Mouse (Mus musculus): Measurements from ENCODE around the gene Trnau1ap. TPM values are rescaled to one million over a fixed set of nuclear protein-coding genes. Genes with fewer than 3 reads are reported as not detected.

Trnau1ap gene
- total and polyA plus RNA-seq, 3 experiments = 60.7 to 80.5 (median 71.5) TPM

- H3K36me3 ChIP-seq (replicated peaks in 1 of 2; ENCODE audit: control insufficient read depth in 1 of 2, insufficient read depth in 1 of 2, low read length in 1 of 2) = peaks cover 2 to 32% of the 10 kb centered on the region in 2 experiments
- H3K27me3 ChIP-seq (replicated peaks) = no peaks in the 10 kb centered on the region
- TF ChIP-seq ELF1 (IDR thresholded peaks at IDR 0.05; ENCODE audit: low read depth, low read length) (peak; percentile 47), HCFC1 (IDR thresholded peaks at IDR 0.05; ENCODE audit: low read depth, low read length) (peak; percentile 66), KAT2A (IDR thresholded peaks at IDR 0.05; ENCODE audit: insufficient replicate concordance, low read length) (0 out of 2 replicates have a peak, but pooled peaks have one; percentile 39), RCOR1 (conservative IDR thresholded peaks at IDR 0.05; ENCODE audit: low read depth, low read length) (no peak), NELFE (IDR thresholded peaks at IDR 0.05; ENCODE audit: low read depth, low read length) (peak; percentile 96), ETS1 (conservative IDR thresholded peaks at IDR 0.05; ENCODE audit: low read depth, low read length) (no peak), TBP (conservative IDR thresholded peaks at IDR 0.05; ENCODE audit: low read depth, low read length) (no peak), MXI1 (IDR thresholded peaks at IDR 0.05; ENCODE audit: low read depth, low read length) (no peak; the same call in none of the 2 replicates), ZMIZ1 (IDR thresholded peaks at IDR 0.05; ENCODE audit: low read depth, low read length) (peak; percentile 80), USF1 (IDR thresholded peaks at IDR 0.05; ENCODE audit: low read depth, low read length) (no peak), ZKSCAN1 (IDR thresholded peaks at IDR 0.05; ENCODE audit: borderline replicate concordance, low read depth, low read length) (no peak), SIN3A (IDR thresholded peaks at IDR 0.05; ENCODE audit: low read length) (peak; percentile 77), GABPA (IDR thresholded peaks at IDR 0.05; ENCODE audit: insufficient replicate concordance, low read depth, low read length) (no peak), CHD2 (IDR thresholded peaks at IDR 0.05; ENCODE audit: low read length) (peak; percentile 12; the same call in 1 of the 2 replicates), BHLHE40 (IDR thresholded peaks at IDR 0.05; ENCODE audit: low read depth, low read length) (peak; percentile 68), ZNF384 (IDR thresholded peaks at IDR 0.05; ENCODE audit: low read depth, low read length) (peak; percentile 46), E2F4 (IDR thresholded peaks at IDR 0.05; ENCODE audit: insufficient replicate concordance, low read depth, low read length) (0 out of 2 replicates have a peak, but pooled peaks have one; percentile 40), EP300 (IDR thresholded peaks at IDR 0.05; ENCODE audit: low read length) (0 out of 2 replicates have a peak, but pooled peaks have one; percentile 11), MAZ (IDR thresholded peaks at IDR 0.05; ENCODE audit: low read depth, low read length) (no peak), NRF1 (IDR thresholded peaks at IDR 0.05; ENCODE audit: low read depth, low read length) (peak; percentile 98), ZC3H11A (IDR thresholded peaks at IDR 0.05; ENCODE audit: low read depth, low read length) (peak; percentile 45; the same call in 1 of the 2 replicates), MEF2A (IDR thresholded peaks at IDR 0.05; ENCODE audit: borderline replicate concordance, low read depth, low read length) (peak; percentile 72; the same call in 1 of the 2 replicates), POLR2A (IDR thresholded peaks at IDR 0.05; ENCODE audit: low read depth, low read length) (peak; percentile 94), SMC3 (IDR thresholded peaks at IDR 0.05; ENCODE audit: low read depth, low read length) (peak; percentile 77), USF2 (conservative IDR thresholded peaks at IDR 0.05; ENCODE audit: low read depth, low read length) (no peak), MYC (IDR thresholded peaks at IDR 0.05; ENCODE audit: low read depth, low read length) (peak; percentile 60; the same call in 1 of the 2 replicates), TCF12 (IDR thresholded peaks at IDR 0.05; ENCODE audit: low read depth, low read length) (peak; percentile 81), JUND (conservative IDR thresholded peaks at IDR 0.05; ENCODE audit: low read depth, low read length) (no peak), CTCF (conservative IDR thresholded peaks at IDR 0.05 in 1 of 2, IDR thresholded peaks at IDR 0.05 in 1 of 2; ENCODE audit: low read depth in 2 of 2, low read length in 2 of 2) (peak; percentile 76 to 97), MAX (IDR thresholded peaks at IDR 0.05; ENCODE audit: low read length) (peak; percentile 78; the same call in 1 of the 2 replicates), MAFK (IDR thresholded peaks at IDR 0.05; ENCODE audit: insufficient replicate concordance, low read length) (no peak), POLR2AphosphoS2 (IDR thresholded peaks at IDR 0.05; ENCODE audit: low read depth, low read length) (peak; percentile 81), UBTF (IDR thresholded peaks at IDR 0.05; ENCODE audit: low read depth, low read length) (peak; percentile 69; the same call in 1 of the 2 replicates), JUN (IDR thresholded peaks at IDR 0.05; ENCODE audit: insufficient read depth, low read depth, low read length) (no peak), IRF4 (IDR thresholded peaks at IDR 0.05; ENCODE audit: low read depth, low read length) (peak; percentile 43; the same call in 1 of the 2 replicates), CHD1 (IDR thresholded peaks at IDR 0.05; ENCODE audit: low read depth, low read length) (no peak), PAX5 (IDR thresholded peaks at IDR 0.05; ENCODE audit: low read length) (no peak), RAD21 (IDR thresholded peaks at IDR 0.05; ENCODE audit: low read depth, low read length) (peak; percentile 92)
- DNase-seq (ENCODE audit: extremely low read depth) = peak; percentile 81
- H3K79me2 ChIP-seq (replicated peaks; ENCODE audit: control insufficient read depth, extremely low read depth, insufficient read depth, poor library complexity, severe bottlenecking) = peaks cover 50% of the 10 kb centered on the region
- in situ Hi-C loops (cut with MboI; ENCODE audit: low pct_ligation_motif_present, low pct_unique_long_range_greater_than_20kb, low sequenced_read_pairs) (no loop called here), dilution Hi-C loops (cut with MboI; ENCODE audit: extremely low pct_ligation_motif_present, extremely low pct_unique_long_range_greater_than_20kb, low sequenced_read_pairs) (no loop called here)
- H3K4me1 ChIP-seq (ENCODE audit: control insufficient read depth in 1 of 2, insufficient read depth in 2 of 2) = peaks cover 16 to 58% of the 10 kb centered on the region in 2 experiments
- peak overlapping the region; percentile 83 for H3K9ac ChIP-seq (ENCODE audit: insufficient read depth, low read depth)
- H3K4me2 ChIP-seq (ENCODE audit: insufficient read depth, low read depth, poor library complexity, severe bottlenecking) = peak overlapping the region; percentile 95
- peak overlapping the region; percentile 54 for H3K27ac ChIP-seq (ENCODE audit: insufficient read depth, low read depth)
- H3K4me3 ChIP-seq (replicated peaks in 1 of 3; ENCODE audit: low read depth in 2 of 3, low read length in 2 of 3, poor library complexity in 1 of 3) = peak overlapping the region; percentile 91 to 95 (median 93)
- H3K9me3 ChIP-seq (replicated peaks; ENCODE audit: low read length) = no peaks in the 10 kb centered on the region
These were observed 16.0 kb upstream of the Trnau1ap start for GRCm38 (mm10) chr4:132345135-132345842.
